Mouse (Mus musculus): ENCODE results near the gene Acap1. TPM values are rescaled to one million over a fixed set of nuclear protein-coding genes. Genes with fewer than 3 reads are reported as not detected.
A peak's percentile ranks its signal among the peaks of the same experiment; 100 is the strongest.

Gene Acap1
- polyA plus RNA-seq, 1 experiment = 0.59 TPM

DNA sequence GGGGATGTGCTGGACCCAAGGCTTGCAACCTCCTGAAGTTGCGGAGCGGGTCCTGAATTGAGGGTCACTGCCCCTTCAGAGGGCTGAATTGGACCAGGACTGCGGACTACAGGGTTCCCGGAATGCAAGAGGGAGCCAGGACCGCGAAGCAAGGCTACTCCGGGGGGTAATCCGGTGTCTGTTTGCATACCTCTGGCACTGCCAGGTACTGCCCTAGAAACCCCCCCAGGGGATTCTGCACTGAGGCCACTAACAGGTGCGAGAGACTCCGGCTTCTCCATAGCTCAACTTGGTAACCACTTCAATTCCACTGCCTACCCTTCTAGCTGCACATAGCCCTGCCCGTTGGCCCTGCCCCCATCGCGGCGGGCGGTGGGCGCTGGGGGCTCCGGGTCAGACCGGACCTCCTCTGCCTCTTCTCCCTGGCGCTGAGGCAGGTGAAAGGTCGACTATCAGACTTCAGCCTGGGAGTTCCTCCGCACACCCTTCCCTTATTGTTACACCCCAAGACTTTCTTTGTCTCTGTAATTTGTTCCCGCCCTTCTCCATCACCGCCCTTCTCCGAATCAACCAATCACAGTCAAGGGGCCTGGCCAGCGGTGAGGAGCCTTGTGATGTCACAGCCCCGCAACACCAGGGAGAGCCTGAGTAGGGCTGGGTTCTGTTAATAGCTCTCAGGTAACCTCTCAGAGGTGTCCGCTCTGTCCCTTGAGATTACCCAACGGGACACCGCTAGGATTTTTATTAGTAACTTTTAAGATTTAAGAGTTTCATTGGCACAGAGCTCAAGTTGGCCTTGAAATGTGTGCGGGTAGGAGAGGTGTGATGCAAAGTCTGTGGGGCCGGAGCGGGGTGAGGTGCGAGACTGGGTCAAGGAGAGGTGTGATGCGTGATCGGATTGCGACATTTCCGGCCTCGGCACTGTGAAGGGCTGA lies 5.4 kb upstream of the Acap1 start, which contains the start of the genes 2810408A11Rik and Neurl4:
Gene 2810408A11Rik (minus strand): TSS at position 517 of the 935 bp plus-strand sequence.
Gene Neurl4 (plus strand): TSS at position 602 of the 935 bp plus-strand sequence.
- DNase-seq (ENCODE audit: low read depth) = peak; percentile 99
- TF ChIP-seq POLR2A (IDR thresholded peaks at IDR 0.05; ENCODE audit: borderline replicate concordance, extremely low read depth, insufficient read depth, insufficient read length, poor library complexity, severe bottlenecking) (peak; percentile 62; the same call in 1 of the 2 replicates), CTCF (IDR thresholded peaks at IDR 0.05; ENCODE audit: borderline replicate concordance, extremely low read depth, insufficient read depth, insufficient read length) (no peak)

DNA sequence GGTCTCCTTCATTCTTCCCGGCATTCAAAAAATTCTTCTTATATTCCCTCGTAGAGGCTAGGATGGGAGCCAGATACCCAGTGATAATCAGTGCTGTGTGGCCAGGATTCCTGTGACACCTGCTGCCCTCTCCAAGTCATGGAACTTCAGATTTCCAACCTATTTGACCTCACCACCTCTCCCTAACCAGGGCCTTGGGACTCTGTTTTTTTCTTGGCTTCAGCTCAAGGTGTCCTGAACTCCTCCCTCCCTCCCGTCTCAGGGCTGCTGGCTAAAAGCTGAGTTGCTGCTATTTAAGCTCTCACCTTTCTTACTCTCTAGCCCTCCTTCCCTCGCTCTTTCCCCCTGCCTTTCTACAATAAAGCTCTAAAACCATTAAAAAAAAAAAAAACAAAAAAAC lies 4.5 kb upstream of the Acap1 start:
- peak; percentile 38 for DNase-seq (ENCODE audit: low read depth)

GRCm38 (mm10) chr11:69894671-69895070 lies 668 bp downstream of the Acap1 start:
- no peak for TF ChIP-seq POLR2A (IDR thresholded peaks at IDR 0.05; ENCODE audit: borderline replicate concordance, extremely low read depth, insufficient read depth, insufficient read length, poor library complexity, severe bottlenecking)
- TF ChIP-seq CTCF (IDR thresholded peaks at IDR 0.05; ENCODE audit: borderline replicate concordance, extremely low read depth, insufficient read depth, insufficient read length) = no peak
- no peak for DNase-seq (ENCODE audit: low read depth)

More for the DNA sequence above, 4.5 kb upstream of the Acap1 start:
- TF ChIP-seq CTCF (IDR thresholded peaks at IDR 0.05; ENCODE audit: borderline replicate concordance, extremely low read depth, insufficient read depth, insufficient read length) = no peak
- TF ChIP-seq POLR2A (IDR thresholded peaks at IDR 0.05; ENCODE audit: borderline replicate concordance, extremely low read depth, insufficient read depth, insufficient read length, poor library complexity, severe bottlenecking) = no peak

GRCm38 (mm10) chr11:69891482-69891881 lies 3.9 kb downstream of the Acap1 start:
- peak; percentile 28 for DNase-seq (ENCODE audit: low read depth)

DNA sequence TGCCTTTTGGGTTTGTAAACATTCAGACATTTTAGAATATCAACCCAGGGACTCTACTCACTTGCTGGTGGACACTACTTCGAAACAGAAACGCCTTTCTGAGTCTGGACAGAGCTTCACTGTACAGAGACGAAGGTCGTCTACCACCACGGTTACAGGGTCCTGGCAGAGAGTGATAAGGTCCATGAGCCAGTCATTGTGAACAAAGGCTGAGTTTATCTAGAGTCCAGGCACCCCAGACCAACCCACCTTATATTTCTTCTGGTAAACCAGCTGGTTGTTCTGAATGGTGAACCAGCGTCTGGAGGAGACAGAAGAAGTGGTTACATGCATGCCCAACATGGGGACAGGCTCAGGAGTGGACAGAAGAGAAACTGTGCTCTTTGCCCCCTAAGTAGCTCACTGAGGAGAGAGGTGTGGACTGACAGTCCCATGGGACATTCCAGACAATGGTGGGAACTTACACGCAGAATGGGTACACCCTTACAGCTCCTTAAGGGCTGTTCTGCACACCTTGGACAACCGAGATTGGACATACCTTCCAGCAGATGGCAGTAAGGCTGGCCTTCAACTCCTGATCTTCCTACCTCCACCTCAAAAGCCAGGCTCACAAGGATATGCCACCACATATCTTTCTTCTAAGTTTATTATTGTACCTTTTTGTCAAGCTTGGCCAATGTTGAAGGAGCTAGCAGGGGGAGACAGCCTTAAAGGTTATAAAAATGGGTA lies 8.3 kb downstream of the Acap1 start:
- TF ChIP-seq CTCF (IDR thresholded peaks at IDR 0.05; ENCODE audit: borderline replicate concordance, extremely low read depth, insufficient read depth, insufficient read length) (no peak), POLR2A (IDR thresholded peaks at IDR 0.05; ENCODE audit: borderline replicate concordance, extremely low read depth, insufficient read depth, insufficient read length, poor library complexity, severe bottlenecking) (no peak)
- DNase-seq (ENCODE audit: low read depth) = no peak

More at GRCm38 (mm10) chr11:69891482-69891881, 3.9 kb downstream of the Acap1 start:
- TF ChIP-seq CTCF (IDR thresholded peaks at IDR 0.05; ENCODE audit: borderline replicate concordance, extremely low read depth, insufficient read depth, insufficient read length) = no peak
- TF ChIP-seq POLR2A (IDR thresholded peaks at IDR 0.05; ENCODE audit: borderline replicate concordance, extremely low read depth, insufficient read depth, insufficient read length, poor library complexity, severe bottlenecking) = no peak

GRCm38 (mm10) chr11:69884663-69885062 lies 10.7 kb downstream of the Acap1 start:
- TF ChIP-seq POLR2A (IDR thresholded peaks at IDR 0.05; ENCODE audit: borderline replicate concordance, extremely low read depth, insufficient read depth, insufficient read length, poor library complexity, severe bottlenecking) = no peak
- TF ChIP-seq CTCF (IDR thresholded peaks at IDR 0.05; ENCODE audit: borderline replicate concordance, extremely low read depth, insufficient read depth, insufficient read length) = no peak

DNA sequence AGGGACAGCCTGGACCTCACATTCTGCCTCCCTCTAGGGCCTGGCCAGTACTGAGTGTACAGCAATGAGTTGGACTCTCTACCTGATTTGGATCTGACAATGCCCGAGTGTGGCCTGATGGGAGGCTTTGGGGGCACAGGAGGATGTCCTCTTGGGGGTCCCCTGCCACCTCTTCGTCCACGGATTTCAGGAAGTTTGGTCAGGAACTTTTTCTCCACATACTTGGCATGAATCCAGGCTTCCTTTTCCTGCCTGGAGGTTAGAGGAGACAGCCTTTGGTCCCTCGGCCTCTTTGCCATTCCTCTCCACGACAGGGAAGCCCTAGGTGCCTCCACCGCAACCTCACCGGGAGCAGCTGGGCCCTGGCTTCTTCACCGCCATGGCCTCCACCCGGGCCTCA lies 11.1 kb downstream of the Acap1 start:
- TF ChIP-seq CTCF (IDR thresholded peaks at IDR 0.05; ENCODE audit: borderline replicate concordance, extremely low read depth, insufficient read depth, insufficient read length) (no peak), POLR2A (IDR thresholded peaks at IDR 0.05; ENCODE audit: borderline replicate concordance, extremely low read depth, insufficient read depth, insufficient read length, poor library complexity, severe bottlenecking) (no peak)

More at GRCm38 (mm10) chr11:69884663-69885062, 10.7 kb downstream of the Acap1 start:
- DNase-seq (ENCODE audit: low read depth) = no peak

DNA sequence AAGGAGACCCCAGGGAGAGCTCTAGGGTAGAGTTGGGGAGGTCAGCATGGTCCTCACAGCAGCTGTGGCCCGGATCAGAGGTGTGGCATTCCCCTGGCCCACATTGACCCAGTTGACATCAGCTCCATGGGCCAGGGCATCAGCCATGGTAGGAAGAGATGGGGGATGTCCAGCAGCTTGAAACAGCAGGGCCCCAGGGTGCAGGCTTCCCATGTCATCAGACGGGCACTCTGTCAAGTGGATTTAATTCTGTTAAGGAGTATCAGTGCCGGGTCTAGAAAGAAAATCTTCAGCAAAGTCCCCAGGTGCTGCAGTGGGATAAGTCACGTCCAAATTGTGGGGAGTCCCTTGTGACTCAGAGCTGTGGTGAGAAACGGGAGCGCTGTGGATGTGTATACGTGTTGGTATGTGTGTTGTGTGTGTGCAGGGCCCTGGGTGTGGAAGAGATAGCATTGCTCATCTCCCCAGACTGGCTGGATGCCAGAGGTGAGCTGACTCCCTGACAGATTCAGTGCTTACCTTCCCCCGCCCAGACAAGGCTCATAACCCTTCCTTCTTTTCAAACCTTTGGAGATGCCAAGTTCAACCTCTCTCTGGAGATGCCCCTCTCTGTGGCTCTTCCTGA lies 11.7 kb downstream of the Acap1 start:
- DNase-seq (ENCODE audit: low read depth) = no peak
- TF ChIP-seq CTCF (IDR thresholded peaks at IDR 0.05; ENCODE audit: borderline replicate concordance, extremely low read depth, insufficient read depth, insufficient read length) = no peak
- no peak for TF ChIP-seq POLR2A (IDR thresholded peaks at IDR 0.05; ENCODE audit: borderline replicate concordance, extremely low read depth, insufficient read depth, insufficient read length, poor library complexity, severe bottlenecking)

More for the DNA sequence above, 11.1 kb downstream of the Acap1 start:
- DNase-seq (ENCODE audit: low read depth) = no peak

GRCm38 (mm10) chr11:69883066-69883465 lies 12.3 kb downstream of the Acap1 start:
- TF ChIP-seq CTCF (IDR thresholded peaks at IDR 0.05; ENCODE audit: borderline replicate concordance, extremely low read depth, insufficient read depth, insufficient read length) = peak; percentile 46
- no peak for TF ChIP-seq POLR2A (IDR thresholded peaks at IDR 0.05; ENCODE audit: borderline replicate concordance, extremely low read depth, insufficient read depth, insufficient read length, poor library complexity, severe bottlenecking)
- no peak for DNase-seq (ENCODE audit: low read depth)

DNA sequence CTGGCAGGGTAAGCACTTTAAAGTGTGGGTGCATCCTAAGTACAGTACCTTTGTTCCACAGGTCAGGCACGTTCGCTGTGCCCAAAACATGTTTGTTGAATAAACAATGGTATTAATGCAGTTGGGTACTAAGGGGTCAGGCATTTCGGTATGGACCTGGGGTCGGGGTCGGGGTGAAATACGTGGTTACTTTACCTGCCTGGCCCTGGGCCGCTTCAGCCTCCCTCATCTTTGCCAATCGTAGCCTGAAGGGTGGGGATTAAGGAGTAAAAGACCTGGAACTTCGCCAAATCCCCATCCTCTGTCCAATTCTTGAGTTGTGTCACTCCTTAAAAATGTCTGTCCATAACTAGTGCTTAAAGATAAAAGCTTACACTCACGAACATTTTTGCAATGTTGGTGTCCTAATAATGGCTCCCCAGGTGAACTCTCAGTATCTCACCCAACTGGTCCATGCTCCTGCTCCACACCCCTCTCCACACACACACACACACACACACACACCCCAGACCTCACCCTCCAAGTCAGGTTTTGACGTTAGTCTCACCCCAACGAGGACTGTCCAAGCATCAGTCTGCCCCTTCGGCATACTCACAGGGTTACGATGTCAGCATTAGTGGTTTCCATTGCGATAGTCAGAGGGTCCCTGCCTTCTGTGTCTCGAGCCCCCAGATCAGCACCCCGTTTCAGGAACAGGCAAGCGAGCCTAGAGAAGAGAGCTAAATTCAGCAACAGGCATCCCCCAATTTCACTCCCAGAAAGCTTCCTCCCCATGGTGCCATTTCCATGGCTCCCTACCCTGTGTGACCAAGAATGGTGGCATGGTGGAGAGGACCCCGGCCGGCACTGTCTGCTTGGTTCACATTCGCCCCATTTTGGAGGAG lies 13.3 kb downstream of the Acap1 start:
- no peak for TF ChIP-seq POLR2A (IDR thresholded peaks at IDR 0.05; ENCODE audit: borderline replicate concordance, extremely low read depth, insufficient read depth, insufficient read length, poor library complexity, severe bottlenecking)
- no peak for TF ChIP-seq CTCF (IDR thresholded peaks at IDR 0.05; ENCODE audit: borderline replicate concordance, extremely low read depth, insufficient read depth, insufficient read length)
- no peak for DNase-seq (ENCODE audit: low read depth)

All from brain, embryonic 14.5 days (tissue).